Mouse (Mus musculus) T-cell, adult 2 months (primary cell): Measurements from ENCODE around the gene Zfp292.
A peak's percentile ranks its signal among the peaks of the same experiment; 100 is the strongest.

Experiments used
- DNase-seq: peaks from one replicate; pipeline ENCODE4 v3.0.0; 2022; ENCODE audit warnings: low spot score

The Zfp292 gene

GRCm38 (mm10) chr4:34796294-34796693, 86.5 kb downstream of the Zfp292 start:
- DNase-seq, result no peak

GRCm38 (mm10) chr4:34786476-34786875, 96.3 kb downstream of the Zfp292 start:
- DNase-seq, result no peak

GRCm38 (mm10) chr4:34785646-34786045, 97.1 kb downstream of the Zfp292 start:
- DNase-seq, result no peak

- no peak for DNase-seq
Measured at GRCm38 (mm10) chr4:34784865-34785264, 97.9 kb downstream of the Zfp292 start.

GRCm38 (mm10) chr4:34782730-34783129, 100.0 kb downstream of the Zfp292 start:
- DNase-seq, result peak; percentile 27

- peak; percentile 87 for DNase-seq
Measured at GRCm38 (mm10) chr4:34777677-34778527, 104.9 kb downstream of the Zfp292 start, which contains the start of gene Smim8. Smim8 (minus strand) TSS chr4:34778423.

GRCm38 (mm10) chr4:34771652-34772371, 110.9 kb downstream of the Zfp292 start:
- no peak for DNase-seq

- DNase-seq, result no peak
Measured at GRCm38 (mm10) chr4:34756163-34756562, 126.6 kb downstream of the Zfp292 start, which contains the start of gene Gm136. Gm136 (minus strand) TSS chr4:34756263.
